Mouse (Mus musculus): Measurements from ENCODE around the gene Cacna1d.

GRCm38 (mm10) chr14:30255701-30256400, 235.4 kb downstream of the Cacna1d start:
- TF ChIP-seq MYOG (IDR thresholded peaks at IDR 0.05; ENCODE audit: control insufficient read depth, extremely low read depth, insufficient read length) (no peak), MAX (IDR thresholded peaks at IDR 0.05) (no peak), FOSL1 (IDR thresholded peaks at IDR 0.05; ENCODE audit: insufficient read depth, low read length, poor library complexity, severe bottlenecking) (no peak), CTCF (IDR thresholded peaks at IDR 0.05; ENCODE audit: control insufficient read depth, insufficient read depth, insufficient read length) (no peak), MYOD1 (IDR thresholded peaks at IDR 0.05; ENCODE audit: control insufficient read depth, insufficient read length, low read depth) (no peak)
